Mouse (Mus musculus) ES-CJ7 (cell line): ENCODE results near the gene March11.

Source experiments
- DNase-seq: peaks from one replicate; pipeline ENCODE4 v3.0.0; 2011; ENCODE audit warnings: low read depth, low spot score

The March11 gene

DNA sequence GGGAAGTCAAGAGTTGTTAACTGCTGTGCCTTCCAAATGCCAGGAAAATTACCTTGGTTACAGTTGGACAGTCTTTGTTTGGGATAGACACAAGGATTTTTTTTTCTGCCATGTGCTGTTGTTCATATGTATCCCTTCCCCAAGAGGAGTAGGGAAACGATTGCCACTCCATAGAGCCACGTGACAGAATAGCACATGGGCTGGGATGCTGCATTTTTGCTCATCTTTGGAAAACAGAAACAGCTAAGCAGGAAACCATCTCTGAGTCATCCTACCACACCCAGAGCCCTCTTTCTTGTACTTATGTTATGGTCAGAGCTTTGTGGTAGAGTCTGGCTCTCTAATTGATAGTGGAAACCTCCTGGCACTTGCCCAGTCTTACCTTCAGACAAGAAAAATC lies 65.4 kb downstream of the March11 start:
- no peak for DNase-seq

DNA sequence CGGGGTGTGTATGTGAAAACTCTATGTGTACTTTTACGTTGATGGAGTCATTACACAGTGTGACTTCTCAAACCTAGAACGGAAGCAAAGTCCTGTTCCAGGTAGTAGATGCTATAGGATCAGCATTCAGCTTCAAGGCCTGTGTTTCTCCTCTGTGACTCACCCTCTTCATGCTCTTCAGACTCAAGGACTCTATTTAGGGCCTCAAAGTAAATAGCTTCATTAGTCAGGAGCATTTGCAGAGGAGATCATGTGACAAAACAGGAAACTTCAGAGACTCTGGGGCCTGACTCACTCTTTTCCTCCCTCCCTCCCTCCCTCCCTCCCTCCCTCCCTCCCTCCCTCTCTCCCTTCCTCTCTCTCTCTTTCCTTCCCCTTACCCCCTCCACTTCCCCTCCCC lies 66.1 kb downstream of the March11 start:
- DNase-seq, result no peak

- no peak for DNase-seq
Measured at GRCm38 (mm10) chr15:26377355-26377754, 68.5 kb downstream of the March11 start.

DNA sequence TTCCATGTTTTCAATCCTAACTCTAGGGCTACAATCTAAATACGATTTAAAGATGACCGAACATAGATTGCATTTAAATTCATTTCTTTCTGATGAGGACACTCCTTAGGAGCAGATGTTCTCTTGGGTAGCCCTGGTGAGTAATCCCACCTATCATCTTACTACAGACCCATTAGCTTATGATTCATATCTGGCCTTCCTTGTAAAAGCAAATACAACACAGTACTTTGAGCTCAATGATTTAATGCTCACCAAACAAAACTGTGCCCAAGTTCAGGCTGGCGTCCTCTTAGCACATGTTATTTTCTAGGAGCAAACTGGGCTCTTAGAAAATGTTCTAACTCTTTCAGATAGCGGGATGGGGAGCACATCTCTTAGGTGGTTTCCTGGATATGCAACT lies 70.0 kb downstream of the March11 start:
- DNase-seq, result no peak

DNA sequence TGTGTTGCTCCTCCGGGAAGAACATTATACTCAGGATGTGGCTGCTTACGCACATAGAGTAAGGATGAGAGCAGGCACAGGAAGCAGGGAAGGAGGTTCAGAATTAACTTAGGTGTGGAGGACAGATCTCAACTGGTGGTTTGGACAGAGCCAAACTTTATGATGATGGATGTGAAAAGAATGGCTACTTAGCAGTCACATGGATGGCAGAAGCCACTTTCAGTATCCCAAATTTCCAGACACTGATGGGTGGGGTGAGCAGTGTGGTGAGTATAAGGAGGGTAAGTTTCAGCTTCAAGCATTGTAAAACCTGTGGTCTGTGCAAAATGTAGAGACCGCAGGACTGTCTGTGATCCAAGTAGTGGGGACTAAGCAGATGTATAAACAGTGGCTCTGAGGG lies 71.0 kb downstream of the March11 start:
- DNase-seq, result no peak

DNA sequence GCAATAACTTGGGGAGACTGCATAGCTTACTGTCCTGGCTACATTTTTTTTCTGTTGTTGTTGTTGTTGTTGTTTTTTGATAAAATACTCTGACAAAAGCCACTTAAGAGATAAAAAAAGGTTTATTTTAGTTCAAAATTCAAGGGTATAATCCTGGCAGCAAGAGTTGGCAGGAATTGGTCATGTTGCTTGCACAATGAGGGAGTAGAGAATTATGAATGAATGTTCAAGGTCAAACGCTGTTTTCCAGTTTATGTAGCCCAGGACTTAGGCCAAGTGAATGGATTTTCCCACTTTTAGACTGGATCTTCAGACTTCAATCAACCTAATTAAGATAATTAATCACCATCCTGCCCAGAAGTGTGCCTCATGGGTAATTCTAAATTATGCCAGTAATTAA lies 72.0 kb downstream of the March11 start:
- DNase-seq, result no peak

DNA sequence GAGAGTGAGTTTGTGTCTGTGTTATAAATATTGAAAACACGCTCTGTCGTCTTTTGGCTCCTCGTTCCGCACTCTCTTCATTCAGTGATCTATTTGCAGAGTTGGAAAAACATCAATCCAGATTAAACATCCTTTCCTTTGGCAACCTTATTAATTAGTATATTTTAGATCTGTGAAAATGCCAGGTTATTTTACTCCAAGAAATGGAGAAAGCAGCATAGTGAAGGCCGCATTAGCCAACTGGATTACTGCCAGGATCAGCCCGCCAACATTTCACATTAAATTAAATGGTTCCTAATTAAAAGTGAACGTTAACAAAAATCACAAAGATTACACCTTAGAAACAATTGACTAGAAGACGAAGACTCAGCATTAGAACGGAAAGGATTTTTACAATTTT lies 81.2 kb downstream of the March11 start:
- DNase-seq, result no peak

DNA sequence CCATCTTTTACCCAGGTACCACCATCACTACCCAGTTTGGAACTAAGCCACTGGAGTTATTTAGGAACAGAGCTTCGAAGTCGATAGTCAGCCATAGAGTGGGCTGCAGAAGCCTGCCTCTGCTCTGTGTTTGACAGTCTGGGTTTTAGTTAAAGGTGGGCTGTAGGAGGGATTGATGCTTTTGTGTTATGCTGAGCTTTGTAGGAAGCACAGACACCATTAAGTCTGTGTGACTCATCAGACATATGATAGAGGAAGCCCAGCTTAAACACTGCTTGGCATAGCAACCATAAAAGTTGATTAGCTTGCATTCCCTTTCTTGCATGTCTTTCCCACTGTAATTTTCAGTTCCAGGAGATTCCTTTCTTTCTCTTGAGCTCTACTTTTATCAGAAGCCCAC lies 87.7 kb downstream of the March11 start:
- DNase-seq, result no peak

- no peak for DNase-seq
Measured at GRCm38 (mm10) chr15:26425284-26425683, 116.4 kb downstream of the March11 start.

DNA sequence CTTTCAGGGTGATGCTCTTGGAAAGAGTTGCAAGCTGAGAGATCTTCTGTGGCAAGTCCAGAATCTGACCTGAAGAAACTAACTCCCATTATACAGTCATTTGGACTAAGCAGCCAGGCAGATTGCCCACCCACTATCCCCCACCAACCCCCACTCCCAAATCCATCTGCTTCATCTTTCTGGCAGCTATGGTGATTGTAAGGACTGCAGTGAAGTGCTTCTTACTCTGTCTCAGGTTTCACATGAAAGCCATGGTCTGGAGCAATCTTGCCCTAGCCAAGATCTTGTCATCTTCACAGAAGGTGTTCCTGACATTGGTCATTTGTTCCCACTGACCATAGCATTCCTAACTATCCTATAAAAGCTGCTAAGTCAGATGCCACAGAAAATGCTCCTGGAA lies 117.4 kb downstream of the March11 start:
- DNase-seq, result no peak

DNA sequence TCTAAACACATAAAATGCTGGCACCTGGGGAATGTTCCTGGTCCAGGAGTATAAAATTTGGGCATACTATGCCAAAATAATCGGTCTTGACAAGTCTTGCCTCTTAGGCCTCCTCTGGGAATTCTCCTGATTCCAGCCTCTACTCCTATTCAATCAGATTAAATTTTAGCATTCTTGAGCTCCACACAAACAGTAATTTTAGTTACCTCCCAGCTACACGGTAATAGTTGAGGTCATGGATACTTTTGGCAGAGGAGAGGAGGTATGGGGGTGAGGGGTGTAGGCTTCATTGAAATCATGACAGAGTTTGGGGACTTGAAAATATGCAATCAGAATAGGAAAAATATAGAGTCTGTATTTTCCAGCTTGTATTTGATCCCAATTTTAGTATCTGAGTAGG lies 121.7 kb downstream of the March11 start:
- no peak for DNase-seq

DNA sequence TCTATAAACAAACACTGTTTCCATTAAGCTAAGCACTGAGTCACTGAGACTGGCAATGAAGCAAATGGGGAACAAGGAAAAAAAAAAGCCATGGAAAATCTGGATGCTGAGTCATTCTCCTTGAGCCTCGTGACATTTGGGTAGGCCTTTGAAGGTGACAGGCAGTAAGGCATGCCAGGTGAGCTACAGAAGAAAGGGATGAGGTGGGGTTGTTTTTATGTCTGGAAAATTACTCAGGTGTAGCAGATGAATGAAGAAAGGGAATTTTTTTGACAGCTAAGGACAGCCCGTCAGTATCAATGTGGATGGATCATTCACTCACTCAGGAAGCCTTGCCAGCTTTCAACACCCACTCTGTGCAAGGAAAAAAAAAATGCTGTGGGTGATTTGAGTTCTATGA lies 123.8 kb downstream of the March11 start:
- no peak for DNase-seq

DNA sequence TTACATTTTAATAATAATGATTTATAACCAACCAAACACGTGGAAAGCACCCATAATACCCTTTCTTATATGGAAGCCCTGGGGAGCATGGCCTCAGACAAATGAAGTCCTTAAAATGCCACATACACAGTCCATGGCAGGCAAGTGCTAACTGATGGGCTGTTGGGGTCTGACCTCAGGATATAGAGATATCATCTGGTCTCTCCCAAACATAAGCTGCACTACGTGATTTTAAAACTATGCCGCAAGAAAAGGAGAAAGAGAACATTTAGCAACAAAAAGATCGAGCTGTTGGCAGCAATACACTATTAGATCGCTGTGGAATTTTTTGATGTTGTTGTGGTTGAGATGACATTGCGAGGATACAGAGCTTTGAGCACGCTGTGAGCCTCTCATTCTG lies 126.9 kb downstream of the March11 start:
- no peak for DNase-seq

DNA sequence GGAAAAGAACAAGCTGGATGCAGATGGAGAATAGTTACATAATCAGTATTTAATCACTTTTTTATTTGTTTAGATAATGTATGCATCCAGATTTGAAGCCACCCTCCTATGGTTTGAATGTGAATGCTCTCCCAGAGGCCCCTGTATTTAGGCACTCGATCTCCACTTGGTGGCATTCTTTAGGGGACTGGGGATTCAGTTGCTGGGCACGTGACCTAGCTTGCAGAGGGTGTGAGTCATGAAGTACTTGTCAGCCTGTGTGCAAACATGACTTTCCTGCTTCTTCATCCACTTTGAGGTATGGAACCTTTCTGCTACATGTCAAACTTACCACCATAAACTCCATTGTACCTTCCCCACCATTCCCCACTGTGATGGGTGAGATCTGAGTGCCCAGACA lies 128.3 kb downstream of the March11 start:
- DNase-seq, result no peak
